ENCODE assay signal across 24 mouse cellular contexts in genomic region chr15:77393832-77394231, GRCm38 (mm10). TPM values are rescaled to one million over a fixed set of nuclear protein-coding genes. Genes with fewer than 3 reads are reported as not detected.
"Had no signal": no experiment of that assay in that cellular context is flagged by ENCODE, and none has a peak within 500 bp of the region (broad histone marks: within the 10 kb centered on the region; RNA-seq: fewer than 3 reads in every experiment).

No protein-coding gene starts in this region.

RNA-seq across cellular contexts. Expression of gene Apol7a, which starts 5.1 kb away (rescaled TPM):
- total RNA-seq: common myeloid progenitor, adult 5-6 weeks; forebrain, postnatal 0 days; granulocyte monocyte progenitor cell, adult 5-6 weeks had no signal
- polyA plus RNA-seq: embryonic facial prominence, embryonic 10.5 days; embryonic facial prominence, embryonic 11.5 days; embryonic facial prominence, embryonic 12.5 days; embryonic facial prominence, embryonic 13.5 days; erythroblast, embryonic 14.5 days; forebrain, embryonic 10.5 days; forebrain, embryonic 11.5 days; forebrain, embryonic 12.5 days; forebrain, embryonic 13.5 days; forebrain, embryonic 14.5 days; forebrain, embryonic 15.5 days; forebrain, embryonic 16.5 days; forebrain, postnatal 0 days had no signal

RNA-seq across cellular contexts. Expression of gene Apol9a, which starts 17.1 kb away (rescaled TPM):
- total RNA-seq: common myeloid progenitor, adult 5-6 weeks; gastrocnemius, adult 18-20 months; gastrocnemius, adult 2 months; gastrocnemius, postnatal 10 days; gastrocnemius, postnatal 14 days; gastrocnemius, postnatal 25 days; gastrocnemius, postnatal 4 days; granulocyte monocyte progenitor cell, adult 5-6 weeks had no signal
- polyA plus RNA-seq: embryonic facial prominence, embryonic 10.5 days; embryonic facial prominence, embryonic 11.5 days; embryonic facial prominence, embryonic 12.5 days; embryonic facial prominence, embryonic 13.5 days; erythroblast, embryonic 14.5 days; forebrain, embryonic 10.5 days; forebrain, embryonic 11.5 days; forebrain, embryonic 12.5 days; forebrain, embryonic 13.5 days; forebrain, embryonic 14.5 days had no signal

RNA-seq across cellular contexts. Expression of gene Apol7b, which starts 53.5 kb away (rescaled TPM):
- total RNA-seq: common myeloid progenitor, adult 5-6 weeks; forebrain, postnatal 0 days; granulocyte monocyte progenitor cell, adult 5-6 weeks had no signal
- polyA plus RNA-seq: cerebellum, adult 2 months; embryonic facial prominence, embryonic 10.5 days; embryonic facial prominence, embryonic 11.5 days; embryonic facial prominence, embryonic 12.5 days; embryonic facial prominence, embryonic 13.5 days; embryonic facial prominence, embryonic 14.5 days; embryonic facial prominence, embryonic 15.5 days; erythroblast, embryonic 14.5 days; forebrain, embryonic 10.5 days; forebrain, embryonic 11.5 days; forebrain, embryonic 12.5 days; forebrain, embryonic 13.5 days; forebrain, embryonic 14.5 days; forebrain, embryonic 15.5 days; forebrain, embryonic 16.5 days had no signal
